Mouse (Mus musculus) CH12.LX (cell line): ENCODE data around the gene Fars2.

Experiments
- CHD2 ChIP-seq: IDR thresholded peaks from 2 replicates; pipeline ENCODE4 v1.6.1; 2011; ENCODE audit warnings: low read length, improper control_type of control experiment
- CTCF ChIP-seq, 2 experiments: IDR thresholded peaks in 1 of 2; conservative IDR thresholded peaks in 1 of 2; 2 replicates each; pipeline ENCODE4 v1.5.1; 2011 to 2012; ENCODE audit warnings: low read depth in 2 of 2, low read length in 2 of 2, improper control_type of control experiment in 1 of 2, inconsistent platforms in 1 of 2, mild to moderate bottlenecking in 1 of 2, moderate library complexity in 1 of 2
- ETS1 ChIP-seq: conservative IDR thresholded peaks from 2 replicates; pipeline ENCODE4 v1.6.1; 2012; ENCODE audit warnings: low read depth, mild to moderate bottlenecking, inconsistent platforms, low read length, improper control_type of control experiment, moderate library complexity
- GABPA ChIP-seq: IDR thresholded peaks from 2 replicates; pipeline ENCODE4 v1.6.1; 2012; ENCODE audit warnings: low read depth, low read length, improper control_type of control experiment, inconsistent platforms; ENCODE audit not compliant: insufficient replicate concordance
- HCFC1 ChIP-seq: IDR thresholded peaks from 2 replicates; pipeline ENCODE4 v1.6.1; 2012; ENCODE audit warnings: low read depth, mild to moderate bottlenecking, inconsistent platforms, low read length, improper control_type of control experiment
- MAX ChIP-seq: IDR thresholded peaks from 2 replicates; pipeline ENCODE4 v1.6.1; 2011; ENCODE audit warnings: low read length, improper control_type of control experiment
- NELFE ChIP-seq: IDR thresholded peaks from 2 replicates; pipeline ENCODE4 v1.6.1; 2011; ENCODE audit warnings: low read depth, low read length, improper control_type of control experiment
- POLR2A ChIP-seq: IDR thresholded peaks from 2 replicates; pipeline ENCODE4 v1.6.1; 2011; ENCODE audit warnings: low read depth, mild to moderate bottlenecking, improper control_type of control experiment, low read length
- RAD21 ChIP-seq: IDR thresholded peaks from 2 replicates; pipeline ENCODE4 v1.6.1; 2011; ENCODE audit warnings: low read depth, mild to moderate bottlenecking, low read length, improper control_type of control experiment, moderate library complexity
- SIN3A ChIP-seq: IDR thresholded peaks from 2 replicates; pipeline ENCODE4 v1.6.1; 2012; ENCODE audit warnings: low read length, improper control_type of control experiment, inconsistent platforms
- TBP ChIP-seq: conservative IDR thresholded peaks from 2 replicates; pipeline ENCODE4 v1.6.1; 2011; ENCODE audit warnings: low read depth, low read length, improper control_type of control experiment
- ZNF384 ChIP-seq: IDR thresholded peaks from 2 replicates; pipeline ENCODE4 v1.6.1; 2012; ENCODE audit warnings: low read depth, low read length, improper control_type of control experiment, inconsistent platforms

DNA sequence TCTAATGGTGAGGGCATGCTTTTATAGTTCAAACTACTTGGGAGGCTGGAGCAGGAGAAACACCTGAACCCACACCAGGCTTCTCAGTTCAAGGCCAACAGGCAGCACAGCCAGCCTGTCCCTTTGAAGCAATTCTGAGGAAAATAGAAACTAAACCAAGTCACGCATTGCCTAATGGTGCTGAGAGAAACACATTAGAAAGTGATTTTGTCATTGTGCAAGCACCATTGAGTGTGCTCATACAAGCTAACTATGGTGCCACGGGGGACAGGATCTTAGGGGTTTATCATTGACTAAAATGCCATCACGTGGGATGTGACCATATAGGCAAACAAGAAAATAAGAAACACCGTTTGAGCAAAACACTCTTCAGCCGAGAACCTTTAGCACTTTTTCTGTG is 489.5 kb downstream of the Fars2 start:
- TF ChIP-seq ETS1 (no peak), POLR2A (no peak), CHD2 (no peak), TBP (no peak), GABPA (no peak), MAX (no peak), NELFE (no peak), HCFC1 (no peak), RAD21 (no peak), ZNF384 (no peak), CTCF (conservative IDR thresholded peaks at IDR 0.05 in 1 of 2, IDR thresholded peaks at IDR 0.05 in 1 of 2; ENCODE audit: low read depth in 2 of 2, low read length in 2 of 2) (no peak), SIN3A (no peak)
